Mouse (Mus musculus) heart, embryonic 16.5 days (tissue): Measurements from ENCODE around the gene 0610010F05Rik. TPM values are rescaled to one million over a fixed set of nuclear protein-coding genes. Genes with fewer than 3 reads are reported as not detected.

ENCODE experiments used
- ATAC-seq: fragments of 200-750 bp; cut with Nextera tagmentation; replicated peaks from 2 replicates; pipeline ENCODE4 v1.8.0; 2017; ENCODE audit warnings: moderate number of reproducible peaks; ENCODE audit not compliant: insufficient read depth, low FRiP score; ENCODE audit errors: extremely low read depth
- H3K27ac ChIP-seq: fragments of 300-500 bp; sonication (generic); 2 replicates; pipeline ENCODE4 v1.5.1; 2014; ENCODE audit warnings: mild to moderate bottlenecking, low read length, control low read depth, moderate library complexity
- H3K27me3 ChIP-seq: fragments of 300-500 bp; sonication (generic); 2 replicates; pipeline ENCODE4 v1.6.1; 2014; ENCODE audit warnings: low read length, mixed read lengths; ENCODE audit not compliant: control insufficient read depth, insufficient read depth
- H3K36me3 ChIP-seq: fragments of 300-500 bp; sonication (generic); 2 replicates; pipeline ENCODE4 v1.6.1; 2014; ENCODE audit not compliant: control insufficient read depth, insufficient read depth
- H3K4me1 ChIP-seq: fragments of 300-500 bp; sonication (generic); 2 replicates; pipeline ENCODE4 v1.6.1; 2014; ENCODE audit warnings: low read length, mixed read lengths; ENCODE audit not compliant: control insufficient read depth, insufficient read depth
- H3K4me2 ChIP-seq: fragments of 300-500 bp; sonication (generic); 2 replicates; pipeline ENCODE4 v1.6.1; 2014; ENCODE audit warnings: low read depth, mild to moderate bottlenecking, control low read depth, low read length
- H3K4me3 ChIP-seq: fragments of 300-500 bp; sonication (generic); 2 replicates; pipeline ENCODE4 v1.5.1; 2014; ENCODE audit warnings: mild to moderate bottlenecking, control low read depth, low read length
- H3K9ac ChIP-seq: fragments of 300-500 bp; sonication (generic); 2 replicates; pipeline ENCODE4 v1.6.1; 2014; ENCODE audit warnings: low read length, control low read depth
- H3K9me3 ChIP-seq: fragments of 300-500 bp; sonication (generic); replicated peaks from 2 replicates; pipeline ENCODE4 v1.6.1; 2016; ENCODE audit warnings: low read length; ENCODE audit not compliant: control insufficient read depth
- WGBS: fragments of 180-500 bp; shearing (Covaris S2); extraction: QIAGEN DNeasy Blood & Tissue Kit; methylation state at CpG from one replicate; pipeline ENCODE4 v1.1.7; 2014; 5-methylcytosine and 5-hydroxymethylcytosine counted together
- polyA plus RNA-seq: library from polyadenylated mRNA; unstranded; fragments of >200 nt; fragmentation: Nextera tagmentation; extraction: Ambion mirVana; gene quantifications from 2 replicates; pipeline ENCODE4 v1.2.1, GENCODE M21; 2015

0610010F05Rik gene
- 15.5 and 15.7 TPM in 2 replicates for polyA plus RNA-seq

- peak; percentile 100 for ATAC-seq
- H3K27ac ChIP-seq = peak within 1 kb of the TSS; percentile 90
- WGBS = under 1% methylated on average over 101 of the region's 103 CpGs
- H3K27me3 ChIP-seq = no peaks in the 10 kb centered on the region
- H3K9me3 ChIP-seq = no peaks in the 10 kb centered on the region
- H3K4me1 ChIP-seq = peaks cover 9% of the 10 kb centered on the region; the same call in 1 of the 2 replicates
- H3K9ac ChIP-seq = peak within 1 kb of the TSS; percentile 95
- no peaks in the 10 kb centered on the region for H3K36me3 ChIP-seq
- H3K4me3 ChIP-seq = peak within 1 kb of the TSS; percentile 98
- H3K4me2 ChIP-seq = peak within 1 kb of the TSS; percentile 90
Observed at GRCm38 (mm10) chr11:23632945-23633878, at the start of gene 0610010F05Rik. Gene 0610010F05Rik, minus strand, starts transcription at chr11:23633639.

GRCm38 (mm10) chr11:23682561-23682960, 49.1 kb upstream of the 0610010F05Rik start:
- H3K4me3 ChIP-seq = no peak overlapping the region
- H3K27me3 ChIP-seq = no peaks in the 10 kb centered on the region
- no peaks in the 10 kb centered on the region for H3K4me1 ChIP-seq
- peaks cover 4% of the 10 kb centered on the region; the same call in 1 of the 2 replicates for H3K36me3 ChIP-seq
- H3K27ac ChIP-seq = no peak overlapping the region
- no peaks in the 10 kb centered on the region for H3K9me3 ChIP-seq
- WGBS = 92% methylated on average over 5 of the region's 5 CpGs
- H3K9ac ChIP-seq = no peak overlapping the region
- H3K4me2 ChIP-seq = no peak overlapping the region
- no peak for ATAC-seq

GRCm38 (mm10) chr11:23680435-23680950, 47.1 kb upstream of the 0610010F05Rik start:
- no peaks in the 10 kb centered on the region for H3K4me1 ChIP-seq
- H3K4me3 ChIP-seq = no peak overlapping the region
- WGBS = 80% methylated on average over 6 of the region's 6 CpGs
- no peaks in the 10 kb centered on the region for H3K9me3 ChIP-seq
- no peak overlapping the region for H3K4me2 ChIP-seq
- no peaks in the 10 kb centered on the region for H3K27me3 ChIP-seq
- H3K27ac ChIP-seq = no peak overlapping the region
- ATAC-seq = no peak
- H3K36me3 ChIP-seq = peaks cover 7% of the 10 kb centered on the region; the same call in 1 of the 2 replicates
- no peak overlapping the region for H3K9ac ChIP-seq

GRCm38 (mm10) chr11:23679044-23679642, 45.7 kb upstream of the 0610010F05Rik start:
- WGBS = 34% methylated on average over 3 of the region's 3 CpGs

GRCm38 (mm10) chr11:23676100-23676499, 42.7 kb upstream of the 0610010F05Rik start:
- Histone ChIP-seq H3K27ac (no peak overlapping the region), H3K4me3 (no peak overlapping the region), H3K27me3 (no peaks in the 10 kb centered on the region), H3K36me3 (peaks cover 17% of the 10 kb centered on the region), H3K9ac (no peak overlapping the region), H3K4me2 (no peak overlapping the region), H3K9me3 (no peaks in the 10 kb centered on the region), H3K4me1 (no peaks in the 10 kb centered on the region)
- 88% methylated on average over 5 of the region's 5 CpGs for WGBS
- no peak for ATAC-seq

More at GRCm38 (mm10) chr11:23679044-23679642, 45.7 kb upstream of the 0610010F05Rik start:
- Histone ChIP-seq H3K27ac (no peak overlapping the region), H3K36me3 (peaks cover 7% of the 10 kb centered on the region; the same call in 1 of the 2 replicates), H3K9me3 (no peaks in the 10 kb centered on the region), H3K4me3 (no peak overlapping the region), H3K27me3 (no peaks in the 10 kb centered on the region), H3K9ac (no peak overlapping the region), H3K4me2 (no peak overlapping the region), H3K4me1 (no peaks in the 10 kb centered on the region)
- ATAC-seq = peak; percentile 23; the same call in 1 of the 2 replicates

GRCm38 (mm10) chr11:23672256-23672749, 38.9 kb upstream of the 0610010F05Rik start:
- Histone ChIP-seq H3K4me3 (no peak overlapping the region), H3K4me1 (no peaks in the 10 kb centered on the region), H3K36me3 (peaks cover 13% of the 10 kb centered on the region), H3K27me3 (no peaks in the 10 kb centered on the region), H3K4me2 (no peak overlapping the region), H3K27ac (no peak overlapping the region), H3K9me3 (no peaks in the 10 kb centered on the region), H3K9ac (no peak overlapping the region)
- no peak for ATAC-seq
- WGBS = 83% methylated on average over 4 of the region's 4 CpGs

GRCm38 (mm10) chr11:23667128-23667527, 33.7 kb upstream of the 0610010F05Rik start:
- ATAC-seq = no peak
- WGBS = 40% methylated on average over 3 of the region's 3 CpGs
- Histone ChIP-seq H3K4me1 (peaks cover 6% of the 10 kb centered on the region), H3K27me3 (no peaks in the 10 kb centered on the region), H3K4me3 (peak overlapping the region; percentile 99), H3K4me2 (peak overlapping the region; percentile 83), H3K36me3 (no peaks in the 10 kb centered on the region; the same call in 1 of the 2 replicates), H3K9me3 (no peaks in the 10 kb centered on the region), H3K27ac (no peak overlapping the region), H3K9ac (no peak overlapping the region; the same call in 1 of the 2 replicates)

- ATAC-seq = no peak
Observed at GRCm38 (mm10) chr11:23666526-23666925, 33.1 kb upstream of the 0610010F05Rik start.

More at GRCm38 (mm10) chr11:23666526-23666925, 33.1 kb upstream of the 0610010F05Rik start:
- WGBS = 3% methylated on average over 5 of the region's 5 CpGs
- no peaks in the 10 kb centered on the region; the same call in 1 of the 2 replicates for H3K36me3 ChIP-seq
- H3K27me3 ChIP-seq = no peaks in the 10 kb centered on the region
- H3K9ac ChIP-seq = peak overlapping the region; percentile 96
- H3K9me3 ChIP-seq = no peaks in the 10 kb centered on the region
- H3K4me1 ChIP-seq = peaks cover 6% of the 10 kb centered on the region
- H3K4me2 ChIP-seq = peak overlapping the region; percentile 83
- peak overlapping the region; percentile 99 for H3K4me3 ChIP-seq
- peak overlapping the region; percentile 95 for H3K27ac ChIP-seq
